Mouse (Mus musculus): ENCODE results near the gene A730061H03Rik.

DNA sequence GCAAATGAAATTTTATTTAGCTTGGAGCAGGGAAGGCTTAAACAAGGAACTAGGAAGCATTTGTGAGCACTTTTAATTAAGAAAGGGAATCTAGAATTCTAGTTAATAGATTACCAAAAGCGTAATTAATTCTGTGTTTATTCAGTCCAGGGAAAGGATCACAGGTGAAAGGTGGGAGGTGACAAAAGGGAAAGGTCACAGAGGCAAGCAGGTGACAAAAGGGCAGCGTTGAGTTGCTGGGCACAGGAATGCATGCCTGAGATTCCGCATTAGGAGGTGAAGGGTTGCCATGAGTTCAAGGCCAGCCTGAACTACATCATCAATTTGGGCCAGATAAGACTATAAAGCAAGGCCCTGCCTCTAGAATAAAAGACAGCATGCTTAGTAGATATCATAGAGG is 7.3 kb upstream of the A730061H03Rik start:
- TF ChIP-seq CTCF (IDR thresholded peaks at IDR 0.05; ENCODE audit: low read depth, low read length) (no peak), GATA1 (IDR thresholded peaks at IDR 0.05; ENCODE audit: borderline replicate concordance, low read length) (no peak), GATA2 (IDR thresholded peaks at IDR 0.05; ENCODE audit: borderline replicate concordance, low read depth, low read length) (no peak), POLR2AphosphoS5 (IDR thresholded peaks at IDR 0.05; ENCODE audit: insufficient replicate concordance, low read depth, low read length) (no peak), TAL1 (conservative IDR thresholded peaks at IDR 0.05; ENCODE audit: low read depth, low read length) (no peak)

Measured in G1E (cell line).